Mouse (Mus musculus): Measurements from ENCODE around the gene Zfyve21. TPM values are rescaled to one million over a fixed set of nuclear protein-coding genes. Genes with fewer than 3 reads are reported as not detected.
A peak's percentile ranks its signal among the peaks of the same experiment; 100 is the strongest.

Gene Zfyve21
- total RNA-seq, 4 experiments from 2014 or later: 20.3 to 24.5 (median 21.7) TPM

GRCm38 (mm10) chr12:111842565-111843433, 28.8 kb downstream of the Zfyve21 start:
- no peak for DNase-seq (ENCODE audit: low spot score in 2 of 2)

DNA sequence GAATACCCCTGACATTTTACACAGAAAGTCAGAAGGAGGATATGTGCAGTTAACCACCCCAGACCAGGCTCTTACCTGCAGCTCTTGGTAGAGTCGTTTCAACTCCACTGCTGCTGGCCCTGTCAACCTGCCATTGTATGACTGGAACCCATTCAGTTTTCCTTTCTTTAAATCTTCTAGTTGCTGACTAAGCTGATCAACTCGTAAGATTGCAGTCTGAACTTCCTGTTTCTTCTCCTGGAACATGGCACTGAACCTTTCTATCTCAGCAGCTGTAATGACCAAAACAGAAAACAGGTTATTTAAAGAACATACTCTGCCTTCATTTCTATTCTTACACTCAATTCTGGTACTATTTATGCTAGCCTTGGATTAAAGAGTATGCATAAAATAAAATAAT, 29.5 kb downstream of the Zfyve21 start:
- no peak for DNase-seq (ENCODE audit: low spot score in 2 of 2)

- no peak for DNase-seq (ENCODE audit: low spot score in 2 of 2)
Observed at GRCm38 (mm10) chr12:111845953-111846352, 32.0 kb downstream of the Zfyve21 start.

DNA sequence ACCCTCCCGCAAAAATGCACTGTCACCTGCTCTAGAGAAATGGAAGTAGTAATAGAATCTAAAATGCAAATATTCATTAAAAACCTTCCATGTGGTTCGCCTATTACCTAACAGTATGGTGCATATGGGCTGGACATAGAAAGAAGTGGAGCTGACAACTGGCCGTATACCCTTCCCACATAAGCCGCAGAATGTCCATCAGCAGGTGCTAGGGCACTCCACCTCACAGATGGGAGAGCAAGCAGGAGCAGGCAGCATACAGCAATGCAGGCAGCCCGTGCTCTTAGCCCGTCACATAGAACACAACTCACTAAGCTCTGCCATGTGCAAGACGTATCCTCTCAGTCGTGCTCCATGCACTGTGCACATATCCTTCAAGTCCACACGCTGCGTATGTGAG, 32.8 kb downstream of the Zfyve21 start:
- no peak for DNase-seq (ENCODE audit: low spot score in 2 of 2)

GRCm38 (mm10) chr12:111848300-111848798, 34.4 kb downstream of the Zfyve21 start:
- DNase-seq (ENCODE audit: low spot score in 2 of 2): no peak

GRCm38 (mm10) chr12:111851235-111851634, 37.3 kb downstream of the Zfyve21 start:
- DNase-seq (ENCODE audit: low spot score in 2 of 2): no peak

GRCm38 (mm10) chr12:111851745-111852144, 37.8 kb downstream of the Zfyve21 start:
- DNase-seq (ENCODE audit: low spot score in 2 of 2): no peak

- DNase-seq (ENCODE audit: low spot score in 2 of 2): no peak
Observed at GRCm38 (mm10) chr12:111853011-111853436, 39.1 kb downstream of the Zfyve21 start.

DNA sequence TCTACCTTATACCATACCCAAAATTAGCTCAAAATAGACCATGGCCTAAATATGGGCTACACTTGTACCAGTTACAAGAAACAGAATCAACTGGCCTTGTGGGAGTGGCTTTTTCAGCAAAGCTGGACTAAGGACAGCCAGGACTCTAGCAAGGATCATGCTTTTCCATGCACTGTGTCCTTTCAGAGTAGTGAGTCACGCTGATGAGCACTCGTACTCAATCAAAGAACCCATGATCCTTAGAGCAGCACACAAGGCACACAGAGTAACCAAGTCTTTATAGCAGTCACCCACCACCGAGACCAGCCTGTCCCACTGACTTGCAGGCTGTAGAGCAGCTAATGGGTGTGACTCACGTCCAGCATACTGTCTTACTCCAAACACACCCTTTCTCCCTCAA, 39.6 kb downstream of the Zfyve21 start:
- DNase-seq (ENCODE audit: low spot score in 2 of 2): no peak

DNA sequence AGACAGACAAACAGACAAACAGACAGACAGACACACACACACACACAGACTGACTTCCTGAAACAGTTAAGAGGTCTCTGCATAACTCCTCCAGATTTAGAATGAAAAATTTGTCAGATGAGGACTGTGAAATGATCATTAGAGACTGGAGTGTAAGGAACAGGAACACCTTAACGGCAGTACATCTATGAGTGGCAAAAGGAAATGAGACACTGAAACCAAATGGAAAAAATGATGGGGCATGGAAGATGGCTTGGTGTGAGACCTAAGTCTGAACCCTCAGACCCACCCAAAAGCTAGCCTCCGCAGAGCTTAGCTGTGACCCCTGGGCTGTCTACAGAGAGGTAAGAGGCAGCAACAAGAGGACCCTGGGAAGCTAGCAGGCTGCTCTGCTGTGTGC, 41.5 kb downstream of the Zfyve21 start:
- no peak for DNase-seq (ENCODE audit: low spot score in 2 of 2)

GRCm38 (mm10) chr12:111864206-111864824, 50.3 kb downstream of the Zfyve21 start:
- no peak for DNase-seq (ENCODE audit: low spot score in 2 of 2)

GRCm38 (mm10) chr12:111869806-111870205, 55.8 kb downstream of the Zfyve21 start:
- DNase-seq (ENCODE audit: low spot score in 2 of 2): no peak

DNA sequence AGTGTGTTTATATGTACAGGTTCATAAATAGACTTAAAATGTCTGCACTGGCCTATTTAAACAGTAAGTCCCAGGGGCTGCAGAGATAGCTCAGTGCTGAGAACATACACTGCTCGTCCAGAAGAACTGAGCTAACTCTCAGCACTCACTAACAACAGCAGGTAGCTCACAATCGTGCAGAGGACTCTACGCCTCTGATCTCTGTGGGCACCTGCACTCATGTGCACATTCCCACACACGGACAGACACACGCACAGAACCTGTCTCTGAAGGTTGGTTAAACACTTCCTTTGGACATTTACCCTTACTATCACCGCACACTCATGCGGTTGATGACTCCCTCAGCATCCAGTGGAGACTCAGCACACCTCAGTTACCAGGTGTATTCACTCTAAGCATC, 56.8 kb downstream of the Zfyve21 start:
- DNase-seq (ENCODE audit: low spot score in 2 of 2): no peak

DNA sequence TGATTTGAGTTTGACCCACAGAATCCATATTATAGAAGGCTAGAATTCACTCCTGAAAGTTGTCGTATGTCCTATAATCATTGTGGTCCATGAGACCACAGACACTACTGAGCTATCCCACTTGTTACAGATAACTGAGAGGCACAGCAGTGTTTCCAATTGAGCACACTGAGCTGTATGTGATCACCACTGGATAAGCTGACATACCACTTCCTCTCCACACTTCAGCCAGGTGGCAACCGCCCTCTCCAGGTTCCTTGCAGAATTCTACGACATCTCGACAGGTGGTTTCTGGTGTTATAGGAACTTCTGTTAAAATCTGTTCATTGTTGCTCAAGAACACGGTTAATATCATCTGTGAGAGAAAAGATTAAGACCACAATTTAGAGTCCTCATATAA, 58.1 kb downstream of the Zfyve21 start:
- no peak for DNase-seq (ENCODE audit: low spot score in 2 of 2)

GRCm38 (mm10) chr12:111874601-111875140, 60.7 kb downstream of the Zfyve21 start:
- DNase-seq (ENCODE audit: low spot score in 2 of 2): no peak

GRCm38 (mm10) chr12:111875499-111875898, 61.5 kb downstream of the Zfyve21 start:
- no peak for DNase-seq (ENCODE audit: low spot score in 2 of 2)

DNA sequence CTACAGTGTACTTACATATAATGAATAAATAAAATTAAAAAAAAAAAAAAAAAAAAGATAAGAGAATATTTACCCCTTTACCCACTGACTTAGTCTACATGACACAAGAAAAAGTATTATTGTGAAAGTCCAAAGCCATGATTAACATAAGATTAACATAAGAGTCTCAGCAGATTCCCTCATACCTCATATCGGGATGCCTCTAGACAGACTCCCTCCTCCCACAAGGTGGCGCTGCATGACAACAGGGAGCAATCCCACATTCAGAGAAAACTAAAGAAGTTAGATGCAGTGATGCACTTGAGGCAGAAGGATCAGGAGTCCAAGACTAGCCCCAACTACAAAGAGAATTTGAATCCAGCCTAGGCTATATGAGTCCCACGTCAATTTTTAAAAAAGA, 64.2 kb downstream of the Zfyve21 start:
- DNase-seq (ENCODE audit: low spot score in 2 of 2): peak in 1 of 2 experiments; percentile 49

Other genes starting within 250 kb of the Zfyve21 start
- gene Mark3, start 239.6 kb upstream of the Zfyve21 start, total RNA-seq (2022): 10 to 100 TPM; 84.7 to 97.3 (median 85.8) TPM
- 1,000 to 10,000 TPM; 1,860 to 1,987 (median 1,908) TPM for gene Ckb, start 141.8 kb upstream of the Zfyve21 start, total RNA-seq (2022)
- gene Trmt61a, start 136.1 kb upstream of the Zfyve21 start, total RNA-seq (2022): 10 to 100 TPM; 18.6 to 22.6 (median 20.8) TPM
- gene Bag5, start 100.9 kb upstream of the Zfyve21 start, total RNA-seq (2022): 10 to 100 TPM; 59.0 to 65.9 (median 59.6) TPM
- 10 to 100 TPM; 38.6 to 41.1 (median 39.6) TPM for gene Apopt1, start 100.9 kb upstream of the Zfyve21 start, total RNA-seq (2022)
- 100 to 1,000 TPM; 689 to 762 (median 731) TPM for gene Klc1, start 55.3 kb upstream of the Zfyve21 start, total RNA-seq (2022)
- 1 to 10 TPM; 6.0 to 6.7 (median 6.4) TPM for gene Xrcc3, start 297 bp upstream of the Zfyve21 start, total RNA-seq (2022)
- gene Ppp1r13b, start 93.9 kb downstream of the Zfyve21 start, total RNA-seq (2022): 10 to 100 TPM; 56.1 to 61.6 (median 58.2) TPM
- 100 to 1,000 TPM; 352 to 403 (median 371) TPM for gene Atp5mpl, start 152.8 kb downstream of the Zfyve21 start, total RNA-seq (2022)
- gene Tdrd9, start 157.4 kb downstream of the Zfyve21 start, total RNA-seq (2022): under 1 TPM; 0.27 to 0.93 (median 0.55) TPM
- not detected for gene Rd3l, start 167.1 kb downstream of the Zfyve21 start, total RNA-seq (2022)